Mouse (Mus musculus) neural tube, embryonic 11.5 days (tissue): ENCODE results near the gene Knop1. TPM values are rescaled to one million over a fixed set of nuclear protein-coding genes. Genes with fewer than 3 reads are reported as not detected.

Experiments
- ATAC-seq: fragments of 200-750 bp; cut with Nextera tagmentation; 2 replicates; pipeline ENCODE4 v1.8.0; 2017; ENCODE audit warnings: moderate number of reproducible peaks, mild to moderate bottlenecking, moderate TSS enrichment, moderate library complexity; ENCODE audit not compliant: insufficient read depth, low FRiP score, low TSS enrichment
- DNase-seq: peaks from one replicate; pipeline ENCODE4 v3.0.0-alpha.2; 2015; ENCODE audit warnings: low spot score
- H3K27ac ChIP-seq: fragments of 300-500 bp; sonication (generic); 2 replicates; pipeline ENCODE4 v1.5.1; 2014; ENCODE audit warnings: low read depth, mild to moderate bottlenecking, low read length
- H3K27me3 ChIP-seq: fragments of 300-500 bp; sonication (generic); 2 replicates; pipeline ENCODE4 v1.6.1; 2014; ENCODE audit warnings: mild to moderate bottlenecking, low read length, mixed read lengths; ENCODE audit not compliant: control insufficient read depth, insufficient read depth
- H3K36me3 ChIP-seq: fragments of 300-500 bp; sonication (generic); 2 replicates; pipeline ENCODE4 v1.6.1; 2014; ENCODE audit warnings: mild to moderate bottlenecking, low read length, moderate library complexity, mixed read lengths; ENCODE audit not compliant: control insufficient read depth, insufficient read depth
- H3K4me1 ChIP-seq: fragments of 300-500 bp; sonication (generic); 2 replicates; pipeline ENCODE4 v1.6.1; 2014; ENCODE audit warnings: low read length, mixed read lengths; ENCODE audit not compliant: control insufficient read depth, insufficient read depth
- H3K4me2 ChIP-seq: fragments of 300-500 bp; sonication (generic); 2 replicates; pipeline ENCODE4 v1.6.1; 2014; ENCODE audit warnings: low read depth, mild to moderate bottlenecking, moderate library complexity
- H3K4me3 ChIP-seq: fragments of 300-500 bp; sonication (generic); 2 replicates; pipeline ENCODE4 v1.5.1; 2014; ENCODE audit warnings: low read depth, low read length
- H3K9ac ChIP-seq: fragments of 300-500 bp; sonication (generic); 2 replicates; pipeline ENCODE4 v1.6.1; 2014; ENCODE audit warnings: mild to moderate bottlenecking, low read length
- H3K9me3 ChIP-seq: fragments of 300-500 bp; sonication (generic); 2 replicates; pipeline ENCODE4 v1.6.1; 2016; ENCODE audit warnings: low read length; ENCODE audit not compliant: control insufficient read depth
- WGBS: fragments of 180-500 bp; shearing (Covaris S2); extraction: QIAGEN DNeasy Blood & Tissue Kit; methylation state at CpG from one replicate; pipeline ENCODE4 v1.1.7; 2014; 5-methylcytosine and 5-hydroxymethylcytosine counted together
- polyA plus RNA-seq: library from polyadenylated mRNA; unstranded; fragments of >200 nt; fragmentation: Nextera tagmentation; extraction: Ambion mirVana; gene quantifications from 2 replicates; pipeline ENCODE4 v1.2.1, GENCODE M21; 2014

The Knop1 gene
- polyA plus RNA-seq, 1 experiment from 2014 or later: 131 TPM

GRCm38 (mm10) chr7:118852611-118853010 lies 3.4 kb downstream of the Knop1 start:
- WGBS: 94% methylated on average over 4 of the region's 4 CpGs
- Histone ChIP-seq H3K9me3 (no peaks in the 10 kb centered on the region), H3K27me3 (no peaks in the 10 kb centered on the region), H3K27ac (no peak overlapping the region), H3K36me3 (peaks cover 19% of the 10 kb centered on the region), H3K4me3 (no peak overlapping the region), H3K9ac (no peak overlapping the region), H3K4me1 (peaks cover 7% of the 10 kb centered on the region; the same call in 1 of the 2 replicates), H3K4me2 (no peak overlapping the region)
- ATAC-seq (no peak), DNase-seq (no peak)

GRCm38 (mm10) chr7:118851571-118851970 lies 4.5 kb downstream of the Knop1 start:
- Histone ChIP-seq H3K4me3 (no peak overlapping the region), H3K9me3 (no peaks in the 10 kb centered on the region), H3K27me3 (no peaks in the 10 kb centered on the region), H3K27ac (no peak overlapping the region), H3K4me1 (peaks cover 7% of the 10 kb centered on the region; the same call in 1 of the 2 replicates), H3K9ac (no peak overlapping the region), H3K4me2 (no peak overlapping the region), H3K36me3 (peaks cover 25% of the 10 kb centered on the region)
- ATAC-seq: no peak
- DNase-seq: no peak
- 93% methylated on average over 7 of the region's 7 CpGs for WGBS

GRCm38 (mm10) chr7:118850676-118851290 lies 5.3 kb downstream of the Knop1 start:
- H3K36me3 ChIP-seq: peaks cover 25% of the 10 kb centered on the region
- DNase-seq: no peak
- H3K4me2 ChIP-seq: no peak overlapping the region

GRCm38 (mm10) chr7:118849543-118850250 lies 6.4 kb downstream of the Knop1 start:
- ATAC-seq (no peak), DNase-seq (no peak)
- Histone ChIP-seq H3K9ac (no peak overlapping the region), H3K27ac (no peak overlapping the region), H3K4me2 (no peak overlapping the region), H3K9me3 (no peaks in the 10 kb centered on the region), H3K27me3 (no peaks in the 10 kb centered on the region), H3K4me1 (peaks cover 3% of the 10 kb centered on the region; the same call in 1 of the 2 replicates), H3K36me3 (peaks cover 30% of the 10 kb centered on the region), H3K4me3 (no peak overlapping the region)
- 92% methylated on average over 5 of the region's 5 CpGs for WGBS

More at GRCm38 (mm10) chr7:118850676-118851290, 5.3 kb downstream of the Knop1 start:
- Histone ChIP-seq H3K27me3 (no peaks in the 10 kb centered on the region), H3K4me1 (peaks cover 3% of the 10 kb centered on the region; the same call in 1 of the 2 replicates), H3K9ac (no peak overlapping the region), H3K27ac (no peak overlapping the region), H3K9me3 (no peaks in the 10 kb centered on the region), H3K4me3 (no peak overlapping the region)
- ATAC-seq: no peak
- 81% methylated on average over 9 of the region's 9 CpGs for WGBS

GRCm38 (mm10) chr7:118848796-118849195 lies 7.3 kb downstream of the Knop1 start:
- ATAC-seq: no peak

GRCm38 (mm10) chr7:118846329-118846728 lies 9.7 kb downstream of the Knop1 start:
- Histone ChIP-seq H3K4me3 (no peak overlapping the region), H3K9me3 (no peaks in the 10 kb centered on the region), H3K36me3 (peaks cover 28% of the 10 kb centered on the region), H3K4me1 (no peaks in the 10 kb centered on the region), H3K27me3 (no peaks in the 10 kb centered on the region), H3K27ac (no peak overlapping the region), H3K4me2 (no peak overlapping the region), H3K9ac (no peak overlapping the region)
- WGBS: 92% methylated on average over 4 of the region's 4 CpGs
- DNase-seq (no peak), ATAC-seq (no peak)

More at GRCm38 (mm10) chr7:118848796-118849195, 7.3 kb downstream of the Knop1 start:
- H3K4me3 ChIP-seq: no peak overlapping the region
- DNase-seq: no peak
- WGBS: 86% methylated on average over 10 of the region's 10 CpGs
- H3K4me2 ChIP-seq: no peak overlapping the region
- H3K9ac ChIP-seq: no peak overlapping the region
- H3K27ac ChIP-seq: no peak overlapping the region
- H3K27me3 ChIP-seq: no peaks in the 10 kb centered on the region
- H3K4me1 ChIP-seq: no peaks in the 10 kb centered on the region
- peaks cover 31% of the 10 kb centered on the region for H3K36me3 ChIP-seq
- H3K9me3 ChIP-seq: no peaks in the 10 kb centered on the region

- no peak for DNase-seq
- Histone ChIP-seq H3K4me1 (no peaks in the 10 kb centered on the region), H3K4me2 (no peak overlapping the region), H3K9me3 (no peaks in the 10 kb centered on the region), H3K36me3 (peaks cover 31% of the 10 kb centered on the region), H3K27me3 (no peaks in the 10 kb centered on the region), H3K4me3 (no peak overlapping the region), H3K9ac (no peak overlapping the region), H3K27ac (no peak overlapping the region)
- ATAC-seq: no peak
- 91% methylated on average over 5 of the region's 5 CpGs for WGBS
Measured at GRCm38 (mm10) chr7:118845141-118845540, 10.9 kb downstream of the Knop1 start.

- no peak for ATAC-seq
- Histone ChIP-seq H3K27ac (no peak overlapping the region), H3K27me3 (no peaks in the 10 kb centered on the region), H3K4me3 (no peak overlapping the region), H3K4me1 (no peaks in the 10 kb centered on the region), H3K4me2 (no peak overlapping the region), H3K36me3 (peaks cover 26% of the 10 kb centered on the region), H3K9ac (no peak overlapping the region), H3K9me3 (no peaks in the 10 kb centered on the region)
- 84% methylated on average over 4 of the region's 4 CpGs for WGBS
- no peak for DNase-seq
Measured at GRCm38 (mm10) chr7:118842938-118843337, 13.1 kb downstream of the Knop1 start.

GRCm38 (mm10) chr7:118841796-118842195 lies 14.3 kb downstream of the Knop1 start:
- WGBS: 69% methylated on average over 1 of the region's 1 CpGs
- Histone ChIP-seq H3K27ac (no peak overlapping the region), H3K4me1 (no peaks in the 10 kb centered on the region), H3K27me3 (no peaks in the 10 kb centered on the region), H3K9ac (no peak overlapping the region), H3K4me3 (no peak overlapping the region), H3K36me3 (peaks cover 20% of the 10 kb centered on the region), H3K9me3 (no peaks in the 10 kb centered on the region), H3K4me2 (no peak overlapping the region)
- DNase-seq: no peak
- ATAC-seq: no peak
